Comparison of ENCODE assay signal across 23 mouse cellular contexts in genomic region chr11:59496672-59497310, GRCm38 (mm10). TPM values are rescaled to one million over a fixed set of nuclear protein-coding genes. Genes with fewer than 3 reads are reported as not detected.
DNase-seq lines count a peak whose midpoint lies in the region; ATAC-seq and TF ChIP-seq lines count a peak whose summit lies in the region.
"Had no signal": no experiment of that assay in that cellular context is flagged by ENCODE, and none has a peak within 500 bp of the region (broad histone marks: within the 10 kb centered on the region; RNA-seq: fewer than 3 reads in every experiment).

No protein-coding gene starts in this region.

- peaks cover 8% of the 10 kb centered on the region for H3K9me3 ChIP-seq in CH12.LX (replicated peaks; ENCODE audit: low read length)
- H3K9me3 ChIP-seq: embryonic facial prominence, embryonic 15.5 days; heart, embryonic 10.5 days; heart, embryonic 15.5 days; hindbrain, embryonic 13.5 days had no signal

- no peak for DNase-seq in frontal cortex, postnatal 25 days (ENCODE audit: low spot score in 2 of 2)
- DNase-seq in left cerebral cortex, postnatal 36 days (ENCODE audit: low spot score in 2 of 2), result peak; percentile 36 to 43
- no peak for DNase-seq in left cerebral cortex, postnatal 14 days (ENCODE audit: low spot score in 2 of 2)
- no peak for DNase-seq in CH12.LX (ENCODE audit: extremely low read depth)
- no peak for DNase-seq in thymus, postnatal 25 days
- DNase-seq in heart, adult 9 months (ENCODE audit: low spot score in 2 of 2), result no peak
- DNase-seq: adrenal gland, adult 2 months; adrenal gland, postnatal 25 days; cerebellum, adult 11-12 months; cerebellum, adult 9-10 months; cerebellum, postnatal 25 days; gastrocnemius, postnatal 25 days; heart, postnatal 14 days had no signal

- in situ Hi-C loops in CH12.LX (cut with MboI; ENCODE audit: low pct_ligation_motif_present, low pct_unique_long_range_greater_than_20kb, low sequenced_read_pairs), result no loop called here

- H3K79me2 ChIP-seq in CH12.LX (replicated peaks; ENCODE audit: control insufficient read depth, extremely low read depth, insufficient read depth, poor library complexity, severe bottlenecking) (no peaks in the 10 kb centered on the region), macrophage (ENCODE audit: inconsistent target) (no peaks in the 10 kb centered on the region)

- no peak overlapping the region for H3K4me2 ChIP-seq in CH12.LX (ENCODE audit: insufficient read depth, low read depth, poor library complexity, severe bottlenecking)
- H3K4me2 ChIP-seq: embryonic facial prominence, embryonic 15.5 days; heart, embryonic 15.5 days; hindbrain, embryonic 13.5 days had no signal

- no peak for TF ChIP-seq CTCF in CH12.LX (conservative IDR thresholded peaks at IDR 0.05 in 1 of 2, IDR thresholded peaks at IDR 0.05 in 1 of 2; ENCODE audit: low read depth in 2 of 2, low read length in 2 of 2)

- ATAC-seq in frontal cortex, adult (ENCODE audit: low TSS enrichment), result peak; percentile 63
- ATAC-seq: forebrain, embryonic 14.5 days; hindbrain, postnatal 0 days had no signal

- H3K27me3 ChIP-seq in CH12.LX (replicated peaks), result no peaks in the 10 kb centered on the region
- H3K27me3 ChIP-seq: embryonic facial prominence, embryonic 15.5 days; heart, embryonic 15.5 days; hindbrain, embryonic 13.5 days had no signal

- H3K4me1 ChIP-seq in CH12.LX (ENCODE audit: control insufficient read depth in 1 of 2, insufficient read depth in 2 of 2), result peaks cover 0 to 66% of the 10 kb centered on the region in 2 experiments; a peak in 2 of 4 replicates
- H3K4me1 ChIP-seq: embryonic facial prominence, embryonic 15.5 days; forebrain, embryonic 10.5 days; heart, embryonic 10.5 days; heart, embryonic 15.5 days; hindbrain, embryonic 13.5 days had no signal

- TF ChIP-seq EP300 in CH12.LX (IDR thresholded peaks at IDR 0.05; ENCODE audit: low read length), result no peak

- TF ChIP-seq RAD21 in CH12.LX (IDR thresholded peaks at IDR 0.05; ENCODE audit: low read depth, low read length), result no peak

- TF ChIP-seq POLR2A in CH12.LX (IDR thresholded peaks at IDR 0.05; ENCODE audit: low read depth, low read length), result no peak

- peaks cover 88 to 99% of the 10 kb centered on the region in 2 experiments for H3K36me3 ChIP-seq in CH12.LX (replicated peaks in 1 of 2; ENCODE audit: control insufficient read depth in 1 of 2, insufficient read depth in 1 of 2, low read length in 1 of 2)
- H3K36me3 ChIP-seq in macrophage (ENCODE audit: inconsistent target), result peaks cover 68% of the 10 kb centered on the region

- intact Hi-C loops in left cerebral cortex, postnatal 36 days (cut with DNase I), result no loop called here
- intact Hi-C loops in left cerebral cortex, postnatal 14 days (cut with DNase I), result no loop called here

- H3K4me3 ChIP-seq in CH12.LX (replicated peaks in 1 of 3; ENCODE audit: low read depth in 2 of 3, low read length in 2 of 3, poor library complexity in 1 of 3) (no peak overlapping the region), macrophage (ENCODE audit: inconsistent target) (no peak overlapping the region)
- H3K4me3 ChIP-seq: embryonic facial prominence, embryonic 15.5 days; erythroblast, embryonic 14.5 days; forebrain, embryonic 10.5 days; heart, embryonic 10.5 days; heart, embryonic 15.5 days; hindbrain, embryonic 13.5 days had no signal

- dilution Hi-C loops in CH12.LX (cut with MboI; ENCODE audit: extremely low pct_ligation_motif_present, extremely low pct_unique_long_range_greater_than_20kb, low sequenced_read_pairs), result no loop called here

- no peak overlapping the region for H3K27ac ChIP-seq in CH12.LX (ENCODE audit: insufficient read depth, low read depth)
- peak overlapping the region; percentile 51 for H3K27ac ChIP-seq in macrophage
- H3K27ac ChIP-seq: embryonic facial prominence, embryonic 15.5 days; forebrain, embryonic 10.5 days; heart, embryonic 10.5 days; heart, embryonic 15.5 days; hindbrain, embryonic 13.5 days; hindbrain, postnatal 0 days had no signal

- no peak overlapping the region for H3K9ac ChIP-seq in CH12.LX (ENCODE audit: insufficient read depth, low read depth)
- H3K9ac ChIP-seq: embryonic facial prominence, embryonic 15.5 days; heart, embryonic 15.5 days; hindbrain, embryonic 13.5 days had no signal

- 62% methylated on average over 5 of the region's 6 CpGs for WGBS in macrophage (ENCODE audit: missing documents)

TF ChIP-seq in CH12.LX, 34 proteins besides CTCF, POLR2A, EP300 and RAD21:
- TF ChIP-seq MAFK (IDR thresholded peaks at IDR 0.05; ENCODE audit: insufficient replicate concordance, low read length) (no peak), MAX (IDR thresholded peaks at IDR 0.05; ENCODE audit: low read length) (0 out of 2 replicates have a peak, but pooled peaks have one; percentile 32), ZMIZ1 (IDR thresholded peaks at IDR 0.05; ENCODE audit: low read depth, low read length) (no peak), MYC (IDR thresholded peaks at IDR 0.05; ENCODE audit: low read depth, low read length) (no peak)

RNA-seq across cellular contexts. Expression of gene Zfp867, which starts 24.5 kb away (rescaled TPM):
- 1 to 10 TPM; 3.9 to 4.8 TPM for total RNA-seq in left cerebral cortex, postnatal 36 days (2021)
- total RNA-seq in left cerebral cortex, postnatal 14 days (2021), result 1 to 10 TPM; 3.7 to 3.9 TPM
- total RNA-seq in CH12.LX (2012; rRNA removed) (4.1 and 4.9 TPM in 2 replicates), CH12.LX (2014; rRNA removed) (7.1 and 7.2 TPM in 2 replicates)
- polyA plus RNA-seq in CH12.LX (2012; ENCODE audit: insufficient read length, low read depth) (4.6 and 5.6 TPM in 2 replicates), macrophage (2018) (1.2 to 1.7 TPM (median 1.6 TPM) in 3 replicates)
- total RNA-seq in macrophage (2018; cell fraction: chromatin; rRNA removed), result 1 to 10 TPM; 1.3 to 9.7 (median 4.0) TPM
- total RNA-seq in macrophage (2018; cell fraction: cytosol; rRNA removed), result 1 to 10 TPM in 19 of 26 experiments, under 1 TPM in 7; 0.40 to 2.1 (median 1.4) TPM
- total RNA-seq in macrophage (2018; cell fraction: nucleus; rRNA removed), result 1 to 10 TPM in 24 of 26 experiments, under 1 TPM in 2; 0.63 to 8.2 (median 3.2) TPM
- polyA plus RNA-seq: erythroblast, embryonic 14.5 days had no signal

RNA-seq across cellular contexts. Expression of gene Zkscan17, which starts 29.8 kb away (rescaled TPM):
- 1 to 10 TPM; 8.8 to 9.9 TPM for total RNA-seq in left cerebral cortex, postnatal 36 days (2021)
- 10 to 100 TPM; 12.5 to 14.0 TPM for total RNA-seq in left cerebral cortex, postnatal 14 days (2021)
- 30.6 and 49.9 TPM in 2 replicates for total RNA-seq in CH12.LX (2012; rRNA removed)
- total RNA-seq in CH12.LX (2014; rRNA removed), result 8.9 and 9.8 TPM in 2 replicates
- 31.5 and 36.8 TPM in 2 replicates for polyA plus RNA-seq in CH12.LX (2012; ENCODE audit: insufficient read length, low read depth)
- total RNA-seq in macrophage (2018; cell fraction: chromatin; rRNA removed), result 100 to 1,000 TPM in 1 of 26 experiments, 10 to 100 TPM in 25; 26.2 to 124 (median 43.6) TPM
- total RNA-seq in macrophage (2018; cell fraction: cytosol; rRNA removed), result 10 to 100 TPM in 25 of 26 experiments, 1 to 10 TPM in 1; 9.9 to 26.3 (median 16.1) TPM
- total RNA-seq in macrophage (2018; cell fraction: nucleus; rRNA removed), result 10 to 100 TPM; 14.9 to 66.5 (median 35.2) TPM
- 10.8 to 16.3 TPM (median 11.7 TPM) in 3 replicates for polyA plus RNA-seq in macrophage (2018)

RNA-seq across cellular contexts. Expression of gene Nlrp3, which starts 44.6 kb away (rescaled TPM):
- total RNA-seq in left cerebral cortex, postnatal 36 days (2021), result under 1 TPM; 0.77 to 0.89 TPM
- total RNA-seq in left cerebral cortex, postnatal 14 days (2021), result 1 to 10 TPM in 1 of 2 experiments, under 1 TPM in 1; 0.80 to 1.1 TPM
- 0.04 TPM in 1 of 2 replicates, not detected in the other for total RNA-seq in CH12.LX (2012; rRNA removed)
- total RNA-seq in CH12.LX (2014; rRNA removed), result not detected in 2 replicates
- polyA plus RNA-seq in CH12.LX (2012; ENCODE audit: insufficient read length, low read depth), result not detected in 2 replicates
- total RNA-seq in macrophage (2018; cell fraction: chromatin; rRNA removed), result 1,000 to 10,000 TPM in 11 of 26 experiments, 100 to 1,000 TPM in 14, 10 to 100 TPM in 1; 75.9 to 3,830 (median 872) TPM
- total RNA-seq in macrophage (2018; cell fraction: cytosol; rRNA removed), result 100 to 1,000 TPM in 12 of 26 experiments, 10 to 100 TPM in 14; 22.4 to 664 (median 78.7) TPM
- 1,000 to 10,000 TPM in 7 of 26 experiments, 100 to 1,000 TPM in 17, 10 to 100 TPM in 2; 53.6 to 2,106 (median 679) TPM for total RNA-seq in macrophage (2018; cell fraction: nucleus; rRNA removed)
- 12.7 to 36.4 TPM (median 25.2 TPM) in 3 replicates for polyA plus RNA-seq in macrophage (2018)

RNA-seq across cellular contexts. Expression of gene Snap47, which starts 45.8 kb away (rescaled TPM):
- total RNA-seq in left cerebral cortex, postnatal 36 days (2021), result 100 to 1,000 TPM; 375 to 429 TPM
- total RNA-seq in left cerebral cortex, postnatal 14 days (2021), result 100 to 1,000 TPM; 388 to 398 TPM
- total RNA-seq in CH12.LX (2012; rRNA removed), result 81.8 and 101 TPM in 2 replicates
- total RNA-seq in CH12.LX (2014; rRNA removed), result 101 and 102 TPM in 2 replicates
- 93.9 and 95.9 TPM in 2 replicates for polyA plus RNA-seq in CH12.LX (2012; ENCODE audit: insufficient read length, low read depth)
- 10 to 100 TPM in 13 of 26 experiments, 1 to 10 TPM in 12, under 1 TPM in 1; 0.88 to 23.7 (median 9.3) TPM for total RNA-seq in macrophage (2018; cell fraction: chromatin; rRNA removed)
- 10 to 100 TPM; 15.1 to 31.7 (median 20.0) TPM for total RNA-seq in macrophage (2018; cell fraction: cytosol; rRNA removed)
- 10 to 100 TPM in 13 of 26 experiments, 1 to 10 TPM in 13; 3.4 to 21.8 (median 10.1) TPM for total RNA-seq in macrophage (2018; cell fraction: nucleus; rRNA removed)
- 20.2 to 31.5 TPM (median 30.9 TPM) in 3 replicates for polyA plus RNA-seq in macrophage (2018)

RNA-seq across cellular contexts. Expression of gene Jmjd4, which starts 46.9 kb away (rescaled TPM):
- 10 to 100 TPM; 28.5 TPM for total RNA-seq in left cerebral cortex, postnatal 36 days (2021)
- total RNA-seq in left cerebral cortex, postnatal 14 days (2021), result 10 to 100 TPM; 30.7 to 32.7 TPM
- total RNA-seq in CH12.LX (2012; rRNA removed) (10.2 and 14.0 TPM in 2 replicates), CH12.LX (2014; rRNA removed) (9.5 and 9.6 TPM in 2 replicates)
- polyA plus RNA-seq in CH12.LX (2012; ENCODE audit: insufficient read length, low read depth) (14.3 and 15.7 TPM in 2 replicates), macrophage (2018) (3.3 to 4.3 TPM (median 3.3 TPM) in 3 replicates)
- 10 to 100 TPM in 7 of 26 experiments, 1 to 10 TPM in 19; 2.7 to 20.5 (median 6.8) TPM for total RNA-seq in macrophage (2018; cell fraction: chromatin; rRNA removed)
- total RNA-seq in macrophage (2018; cell fraction: cytosol; rRNA removed), result 1 to 10 TPM; 1.7 to 5.6 (median 3.7) TPM
- total RNA-seq in macrophage (2018; cell fraction: nucleus; rRNA removed), result 10 to 100 TPM in 5 of 26 experiments, 1 to 10 TPM in 21; 2.5 to 16.1 (median 4.6) TPM

Comparison
In these comparisons a context has a peak if more than half of its experiments do, and no peak if none do; other contexts are left out.
1. DNase-seq: peak in left cerebral cortex, postnatal 36 days (2 of 2); none in frontal cortex, postnatal 25 days (0 of 2), left cerebral cortex, postnatal 14 days (0 of 2), CH12.LX (single experiment), thymus, postnatal 25 days (single experiment) and heart, adult 9 months (0 of 2).